Mouse (Mus musculus): ENCODE measurements around the gene Zfp386. TPM values are rescaled to one million over a fixed set of nuclear protein-coding genes. Genes with fewer than 3 reads are reported as not detected.

The Zfp386 gene
- polyA plus RNA-seq, 1 experiment, result 27.9 TPM

GRCm38 (mm10) chr12:116096361-116096904, 48.9 kb downstream of the Zfp386 start:
- H3K27me3 ChIP-seq (ENCODE audit: control insufficient read depth, insufficient read depth, low read length), result no peaks in the 10 kb centered on the region
- H3K4me3 ChIP-seq (replicated peaks; ENCODE audit: insufficient read depth, low read depth, low read length), result no peak overlapping the region
- no peak for TF ChIP-seq CTCF (IDR thresholded peaks at IDR 0.05; ENCODE audit: borderline replicate concordance, insufficient read depth, low read depth, low read length)
- no peak for TF ChIP-seq POLR2A (IDR thresholded peaks at IDR 0.05; ENCODE audit: borderline replicate concordance, insufficient read depth, low read length)
- DNase-seq, result no peak
- no peak overlapping the region for H3K27ac ChIP-seq (ENCODE audit: insufficient read depth, low read length)
- 55% methylated on average over 3 of the region's 3 CpGs for WGBS
- H3K4me1 ChIP-seq (ENCODE audit: control insufficient read depth, insufficient read depth, low read length), result no peaks in the 10 kb centered on the region

- WGBS, result 92% methylated on average over 8 of the region's 8 CpGs
- no peak for DNase-seq
- TF ChIP-seq POLR2A (IDR thresholded peaks at IDR 0.05; ENCODE audit: borderline replicate concordance, insufficient read depth, low read length), result no peak
- no peak for TF ChIP-seq CTCF (IDR thresholded peaks at IDR 0.05; ENCODE audit: borderline replicate concordance, insufficient read depth, low read depth, low read length)
Measured at GRCm38 (mm10) chr12:116097166-116097565, 49.6 kb downstream of the Zfp386 start.

GRCm38 (mm10) chr12:116101945-116102344, 54.4 kb downstream of the Zfp386 start:
- Histone ChIP-seq H3K4me3 (replicated peaks; ENCODE audit: insufficient read depth, low read depth, low read length) (no peak overlapping the region), H3K27ac (ENCODE audit: insufficient read depth, low read length) (no peak overlapping the region), H3K4me1 (ENCODE audit: control insufficient read depth, insufficient read depth, low read length) (no peaks in the 10 kb centered on the region), H3K27me3 (ENCODE audit: control insufficient read depth, insufficient read depth, low read length) (no peaks in the 10 kb centered on the region)
- TF ChIP-seq CTCF (IDR thresholded peaks at IDR 0.05; ENCODE audit: borderline replicate concordance, insufficient read depth, low read depth, low read length) (no peak), POLR2A (IDR thresholded peaks at IDR 0.05; ENCODE audit: borderline replicate concordance, insufficient read depth, low read length) (no peak)
- WGBS, result 96% methylated on average over 2 of the region's 2 CpGs
- no peak for DNase-seq

More at GRCm38 (mm10) chr12:116097166-116097565, 49.6 kb downstream of the Zfp386 start:
- Histone ChIP-seq H3K4me1 (ENCODE audit: control insufficient read depth, insufficient read depth, low read length) (no peaks in the 10 kb centered on the region), H3K27ac (ENCODE audit: insufficient read depth, low read length) (no peak overlapping the region), H3K27me3 (ENCODE audit: control insufficient read depth, insufficient read depth, low read length) (no peaks in the 10 kb centered on the region), H3K4me3 (replicated peaks; ENCODE audit: insufficient read depth, low read depth, low read length) (no peak overlapping the region)

- WGBS, result 76% methylated on average over 9 of the region's 9 CpGs
- no peak for DNase-seq
- Histone ChIP-seq H3K27me3 (ENCODE audit: control insufficient read depth, insufficient read depth, low read length) (no peaks in the 10 kb centered on the region), H3K27ac (ENCODE audit: insufficient read depth, low read length) (no peak overlapping the region), H3K4me3 (replicated peaks; ENCODE audit: insufficient read depth, low read depth, low read length) (no peak overlapping the region), H3K4me1 (ENCODE audit: control insufficient read depth, insufficient read depth, low read length) (no peaks in the 10 kb centered on the region)
- TF ChIP-seq POLR2A (IDR thresholded peaks at IDR 0.05; ENCODE audit: borderline replicate concordance, insufficient read depth, low read length) (no peak), CTCF (IDR thresholded peaks at IDR 0.05; ENCODE audit: borderline replicate concordance, insufficient read depth, low read depth, low read length) (no peak)
Measured at GRCm38 (mm10) chr12:116109451-116110353, 62.2 kb downstream of the Zfp386 start.

- 81% methylated on average over 7 of the region's 7 CpGs for WGBS
- Histone ChIP-seq H3K4me3 (replicated peaks; ENCODE audit: insufficient read depth, low read depth, low read length) (no peak overlapping the region), H3K27me3 (ENCODE audit: control insufficient read depth, insufficient read depth, low read length) (no peaks in the 10 kb centered on the region), H3K4me1 (ENCODE audit: control insufficient read depth, insufficient read depth, low read length) (no peaks in the 10 kb centered on the region), H3K27ac (ENCODE audit: insufficient read depth, low read length) (no peak overlapping the region)
- TF ChIP-seq CTCF (IDR thresholded peaks at IDR 0.05; ENCODE audit: borderline replicate concordance, insufficient read depth, low read depth, low read length) (no peak), POLR2A (IDR thresholded peaks at IDR 0.05; ENCODE audit: borderline replicate concordance, insufficient read depth, low read length) (no peak)
- no peak for DNase-seq
Measured at GRCm38 (mm10) chr12:116111007-116111694, 63.6 kb downstream of the Zfp386 start.

Other genes starting within 250 kb of the Zfp386 start
- gene Vipr2, start 30.0 kb downstream of the Zfp386 start, polyA plus RNA-seq (2012; rRNA removed), result 7.8 and 11.2 TPM in 2 replicates
- gene Wdr60, start 215.3 kb downstream of the Zfp386 start, polyA plus RNA-seq (2012; rRNA removed), result 12.5 and 13.5 TPM in 2 replicates
- not detected in 2 replicates for gene Gm11027, start 227.7 kb downstream of the Zfp386 start, polyA plus RNA-seq (2012; rRNA removed)
- 18.6 and 19.5 TPM in 2 replicates for gene Esyt2, start 233.5 kb downstream of the Zfp386 start, polyA plus RNA-seq (2012; rRNA removed)